Mouse (Mus musculus): ENCODE measurements around the gene Sec22a. TPM values are rescaled to one million over a fixed set of nuclear protein-coding genes. Genes with fewer than 3 reads are reported as not detected.

Sec22a gene
- total and polyA plus RNA-seq, 2 experiments from 2014 or later, result 12.7 to 31.9 TPM

DNA sequence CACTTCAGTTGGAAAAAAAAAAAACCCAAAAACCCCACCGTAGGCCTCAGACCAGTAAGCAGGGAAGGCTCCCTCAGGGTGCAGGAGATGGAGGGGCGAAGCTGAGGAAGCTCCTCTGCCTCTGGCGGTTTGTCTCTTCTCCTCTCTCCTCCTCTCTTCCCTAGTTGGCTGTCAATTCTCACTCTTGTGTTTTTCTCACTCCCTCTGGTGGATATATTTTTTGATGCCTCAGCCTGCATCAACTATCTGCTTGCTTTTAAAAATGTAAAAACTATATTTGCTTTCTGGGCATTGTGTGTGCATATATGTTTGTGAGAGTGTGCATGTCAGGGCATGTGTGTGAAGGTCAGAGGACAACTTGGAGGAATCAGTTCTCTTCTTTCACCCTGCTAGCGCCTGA lies 91.3 kb downstream of the Sec22a start:
- Histone ChIP-seq H3K27ac (ENCODE audit: low read depth) (no peak overlapping the region), H3K9me3 (replicated peaks; ENCODE audit: control insufficient read depth, low read length) (no peaks in the 10 kb centered on the region), H3K9ac (replicated peaks; ENCODE audit: low read depth, low read length) (no peak overlapping the region), H3K27me3 (ENCODE audit: control insufficient read depth, insufficient read depth, low read length) (no peaks in the 10 kb centered on the region), H3K36me3 (replicated peaks; ENCODE audit: control insufficient read depth, insufficient read depth, low read length) (peaks cover 12% of the 10 kb centered on the region), H3K4me1 (ENCODE audit: control insufficient read depth, insufficient read depth) (no peaks in the 10 kb centered on the region), H3K4me2 (ENCODE audit: low read depth, low read length) (no peak overlapping the region), H3K4me3 (ENCODE audit: low read depth, low read length) (no peak overlapping the region)
- no peak for DNase-seq (ENCODE audit: low spot score)
- no peak for ATAC-seq (ENCODE audit: insufficient read depth, low read depth)
- TF ChIP-seq CTCF (IDR thresholded peaks at IDR 0.05; ENCODE audit: low read depth) (peak; percentile 28; the same call in 1 of the 2 replicates), EP300 (IDR thresholded peaks at IDR 0.05; ENCODE audit: low read depth) (no peak)
- WGBS, result 59% methylated on average over 4 of the region's 4 CpGs

DNA sequence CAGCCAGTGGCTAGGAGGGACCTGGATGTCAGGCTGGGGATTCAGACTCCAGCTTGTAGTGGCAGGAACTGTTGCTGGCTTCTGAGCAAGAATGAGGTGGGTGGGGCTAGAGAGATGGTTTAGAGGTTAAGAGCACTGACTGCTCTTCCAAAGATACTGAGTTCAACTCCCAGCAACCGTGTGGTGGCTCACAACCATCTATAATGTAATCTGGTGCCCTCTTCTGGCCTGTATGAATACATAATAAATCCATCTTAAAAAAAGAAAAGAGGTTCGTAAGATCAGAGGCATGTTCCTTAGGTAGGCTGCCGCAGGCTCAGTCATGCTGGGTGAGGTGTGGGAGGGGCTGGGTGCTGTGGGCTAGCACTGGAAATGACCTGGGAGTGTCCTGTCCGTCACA lies 92.1 kb downstream of the Sec22a start:
- Histone ChIP-seq H3K36me3 (replicated peaks; ENCODE audit: control insufficient read depth, insufficient read depth, low read length) (peaks cover 12% of the 10 kb centered on the region), H3K4me2 (ENCODE audit: low read depth, low read length) (no peak overlapping the region), H3K4me1 (ENCODE audit: control insufficient read depth, insufficient read depth) (0 out of 2 replicates have a peak, but pooled peaks cover 5% of the 10 kb centered on the region), H3K9ac (replicated peaks; ENCODE audit: low read depth, low read length) (no peak overlapping the region), H3K27ac (ENCODE audit: low read depth) (no peak overlapping the region), H3K9me3 (replicated peaks; ENCODE audit: control insufficient read depth, low read length) (no peaks in the 10 kb centered on the region), H3K27me3 (ENCODE audit: control insufficient read depth, insufficient read depth, low read length) (no peaks in the 10 kb centered on the region), H3K4me3 (ENCODE audit: low read depth, low read length) (no peak overlapping the region)
- TF ChIP-seq EP300 (IDR thresholded peaks at IDR 0.05; ENCODE audit: low read depth), result no peak
- peak; percentile 44 for TF ChIP-seq CTCF (IDR thresholded peaks at IDR 0.05; ENCODE audit: low read depth)
- no peak for ATAC-seq (ENCODE audit: insufficient read depth, low read depth)
- peak; percentile 34 for DNase-seq (ENCODE audit: low spot score)
- WGBS, result 63% methylated on average over 4 of the region's 4 CpGs

DNA sequence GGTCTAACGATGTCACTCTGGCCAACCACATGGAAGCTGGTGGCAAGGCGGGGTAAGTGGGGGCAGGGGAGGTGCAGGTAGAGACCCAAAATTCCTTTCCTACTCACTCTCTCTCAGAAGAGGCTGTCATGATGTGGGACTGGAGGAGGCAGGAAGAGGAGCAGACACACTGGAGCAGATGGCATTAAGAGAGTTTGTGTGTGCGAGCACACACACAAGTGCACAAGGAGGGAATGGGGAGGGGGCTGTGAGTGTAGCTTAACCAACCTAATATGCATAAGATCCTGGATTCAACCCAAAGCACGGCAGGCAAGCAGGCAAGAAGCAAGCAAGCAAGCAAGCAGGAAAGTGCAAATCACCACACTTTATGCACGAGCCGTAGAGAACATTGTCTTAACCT lies 92.8 kb downstream of the Sec22a start:
- H3K4me3 ChIP-seq (ENCODE audit: low read depth, low read length), result no peak overlapping the region
- no peaks in the 10 kb centered on the region for H3K27me3 ChIP-seq (ENCODE audit: control insufficient read depth, insufficient read depth, low read length)
- WGBS, result 82% methylated on average over 6 of the region's 6 CpGs
- 0 out of 2 replicates have a peak, but pooled peaks cover 5% of the 10 kb centered on the region for H3K4me1 ChIP-seq (ENCODE audit: control insufficient read depth, insufficient read depth)
- TF ChIP-seq CTCF (IDR thresholded peaks at IDR 0.05; ENCODE audit: low read depth) (no peak), EP300 (IDR thresholded peaks at IDR 0.05; ENCODE audit: low read depth) (no peak)
- H3K9me3 ChIP-seq (replicated peaks; ENCODE audit: control insufficient read depth, low read length), result no peaks in the 10 kb centered on the region
- no peak overlapping the region for H3K9ac ChIP-seq (replicated peaks; ENCODE audit: low read depth, low read length)
- H3K36me3 ChIP-seq (replicated peaks; ENCODE audit: control insufficient read depth, insufficient read depth, low read length), result peaks cover 12% of the 10 kb centered on the region
- DNase-seq (ENCODE audit: low spot score) (no peak), ATAC-seq (ENCODE audit: insufficient read depth, low read depth) (no peak)
- H3K4me2 ChIP-seq (ENCODE audit: low read depth, low read length), result no peak overlapping the region
- H3K27ac ChIP-seq (ENCODE audit: low read depth), result no peak overlapping the region

DNA sequence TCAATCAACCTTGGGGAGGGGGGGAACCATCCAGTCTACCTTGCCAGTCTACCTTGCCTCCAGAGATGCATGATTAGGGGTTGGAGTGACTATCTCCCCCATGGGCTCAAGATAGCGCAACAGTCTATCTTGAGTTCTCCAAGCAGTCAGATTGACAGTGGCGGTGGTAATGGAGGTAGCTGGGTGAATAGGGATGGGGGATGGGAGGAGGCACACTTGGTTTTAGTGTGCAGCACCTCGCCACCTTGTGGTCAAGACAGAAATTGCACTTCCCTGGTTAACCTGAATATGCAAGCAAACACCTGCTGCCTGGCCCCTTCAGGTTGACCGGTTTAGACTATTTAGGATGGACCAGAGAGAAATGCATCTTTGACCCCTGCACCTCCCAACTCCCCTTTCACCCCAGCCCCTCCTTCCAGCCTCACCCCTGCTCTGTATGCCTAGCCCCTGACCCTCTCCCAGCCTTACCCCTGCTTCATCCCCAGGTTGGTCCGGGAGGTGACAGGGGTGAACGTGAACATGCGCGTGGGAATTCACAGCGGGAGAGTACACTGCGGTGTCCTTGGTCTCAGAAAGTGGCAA lies 93.3 kb downstream of the Sec22a start:
- Histone ChIP-seq H3K9me3 (replicated peaks; ENCODE audit: control insufficient read depth, low read length) (no peaks in the 10 kb centered on the region), H3K9ac (replicated peaks; ENCODE audit: low read depth, low read length) (no peak overlapping the region), H3K4me1 (ENCODE audit: control insufficient read depth, insufficient read depth) (0 out of 2 replicates have a peak, but pooled peaks cover 5% of the 10 kb centered on the region), H3K27ac (ENCODE audit: low read depth) (no peak overlapping the region), H3K4me2 (ENCODE audit: low read depth, low read length) (no peak overlapping the region), H3K36me3 (replicated peaks; ENCODE audit: control insufficient read depth, insufficient read depth, low read length) (peaks cover 12% of the 10 kb centered on the region), H3K4me3 (ENCODE audit: low read depth, low read length) (no peak overlapping the region), H3K27me3 (ENCODE audit: control insufficient read depth, insufficient read depth, low read length) (no peaks in the 10 kb centered on the region)
- ATAC-seq (ENCODE audit: insufficient read depth, low read depth) (peak; percentile 42), DNase-seq (ENCODE audit: low spot score) (peak; percentile 89)
- 39% methylated on average over 10 of the region's 10 CpGs for WGBS
- no peak for TF ChIP-seq EP300 (IDR thresholded peaks at IDR 0.05; ENCODE audit: low read depth)
- TF ChIP-seq CTCF (IDR thresholded peaks at IDR 0.05; ENCODE audit: low read depth), result peak; percentile 89

Other genes starting within 250 kb of the Sec22a start
- gene Adcy5, start 209.0 kb downstream of the Sec22a start, total RNA-seq (2014; rRNA removed; ENCODE audit: low replicate concordance), result 81.4 and 84.7 TPM in 2 replicates
- gene Adcy5, start 209.0 kb downstream of the Sec22a start, polyA plus RNA-seq (2015; fragmentation: Nextera tagmentation; extraction: Ambion mirVana), result 9.6 and 11.3 TPM in 2 replicates
- gene Pdia5, start 127.0 kb upstream of the Sec22a start, total RNA-seq (2014; rRNA removed; ENCODE audit: low replicate concordance), result 3.1 and 12.0 TPM in 2 replicates
- gene Pdia5, start 127.0 kb upstream of the Sec22a start, polyA plus RNA-seq (2015; fragmentation: Nextera tagmentation; extraction: Ambion mirVana), result 13.7 and 16.0 TPM in 2 replicates
- 0.31 and 4.8 TPM in 2 replicates for gene Sema5b, start 177.2 kb upstream of the Sec22a start, total RNA-seq (2014; rRNA removed; ENCODE audit: low replicate concordance)
- 0.49 and 0.67 TPM in 2 replicates for gene Sema5b, start 177.2 kb upstream of the Sec22a start, polyA plus RNA-seq (2015; fragmentation: Nextera tagmentation; extraction: Ambion mirVana)